Mouse (Mus musculus): ENCODE measurements around the gene Tmem114. TPM values are rescaled to one million over a fixed set of nuclear protein-coding genes. Genes with fewer than 3 reads are reported as not detected.
A peak's percentile ranks its signal among the peaks of the same experiment; 100 is the strongest.

Tmem114 gene
- 1.2 and 1.6 TPM in 2 replicates for polyA plus RNA-seq (2015; fragmentation: Nextera tagmentation; extraction: Ambion mirVana)

- no peak for ATAC-seq
- peaks cover 28% of the 10 kb centered on the region for H3K27me3 ChIP-seq (replicated peaks; ENCODE audit: control insufficient read depth, insufficient read depth, low read length)
Measured at GRCm38 (mm10) chr16:8424971-8425330, at the start of gene Tmem114. Tmem114 (minus strand) TSS chr16:8425136.

DNA sequence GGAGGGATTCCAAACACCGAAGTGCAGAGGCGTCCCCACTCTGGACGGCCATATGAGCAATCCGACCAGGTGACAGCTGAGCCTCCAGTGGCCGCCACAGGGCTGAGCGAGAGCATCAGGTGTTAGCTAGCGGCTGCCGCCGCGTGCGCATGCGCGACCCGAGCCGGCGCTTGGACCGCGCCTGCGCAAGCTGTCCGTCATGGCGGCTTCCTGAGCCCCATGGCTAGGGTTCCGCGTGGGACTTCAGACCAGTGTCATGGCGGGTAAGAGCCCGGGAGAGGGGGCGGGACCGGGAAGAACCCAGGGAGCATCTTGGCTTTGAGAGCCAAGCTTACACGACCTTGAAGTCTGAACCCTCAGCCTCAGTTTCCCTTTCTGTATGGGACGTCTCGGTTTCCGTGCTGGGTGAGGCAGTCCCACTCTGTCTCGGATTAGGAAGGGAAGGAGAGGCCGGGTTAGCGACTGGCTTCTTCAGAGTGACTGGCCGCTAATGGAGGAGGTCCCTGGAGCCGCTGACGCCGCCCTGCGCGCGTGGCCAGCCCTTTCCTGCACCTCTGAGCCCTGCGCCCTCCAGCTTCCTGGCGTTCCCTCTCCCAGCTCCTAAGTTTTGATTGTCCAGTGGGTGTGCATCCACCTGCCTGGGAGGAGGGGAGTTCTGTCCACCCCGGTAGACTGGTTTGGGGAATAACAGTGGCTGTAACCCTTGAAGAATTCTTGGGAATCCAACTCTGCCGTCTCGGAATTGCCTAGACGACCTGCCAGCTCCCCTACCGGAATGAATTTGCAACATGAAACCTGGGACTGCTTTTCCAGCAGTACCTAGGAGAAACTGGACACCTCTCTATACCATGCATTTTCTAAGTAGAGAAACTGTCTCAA lies 45.9 kb upstream of the Tmem114 start, which contains the start of gene Mettl22:
Gene Mettl22 (plus strand): TSS at position 186 of the 879 bp plus-strand sequence.
- Histone ChIP-seq H3K27me3 (replicated peaks; ENCODE audit: control insufficient read depth, insufficient read depth, low read length) (no peaks in the 10 kb centered on the region), H3K36me3 (ENCODE audit: control insufficient read depth, insufficient read depth, low read length) (0 out of 2 replicates have a peak, but pooled peaks cover 4% of the 10 kb centered on the region), H3K4me3 (ENCODE audit: low read length) (peak within 1 kb of the TSS; percentile 62), H3K4me2 (ENCODE audit: low read length) (peak within 1 kb of the TSS; percentile 70), H3K27ac (ENCODE audit: low read depth, low read length) (peak within 1 kb of the TSS; percentile 77), H3K4me1 (ENCODE audit: control insufficient read depth, insufficient read depth, low read depth, low read length) (peaks cover 8% of the 10 kb centered on the region), H3K9me3 (ENCODE audit: control insufficient read depth, low read length) (no peaks in the 10 kb centered on the region), H3K9ac (ENCODE audit: low read depth, low read length) (peak within 1 kb of the TSS; percentile 77)
- under 1% methylated on average over 48 of the region's 48 CpGs for WGBS
- ATAC-seq: peak; percentile 99

More at GRCm38 (mm10) chr16:8424971-8425330, at the start of gene Tmem114:
- under 1% methylated on average over 16 of the region's 16 CpGs for WGBS
- Histone ChIP-seq H3K27ac (ENCODE audit: low read depth, low read length) (no peak within 1 kb of the TSS), H3K36me3 (ENCODE audit: control insufficient read depth, insufficient read depth, low read length) (no peaks in the 10 kb centered on the region), H3K9ac (ENCODE audit: low read depth, low read length) (peak within 1 kb of the TSS; percentile 59), H3K4me1 (ENCODE audit: control insufficient read depth, insufficient read depth, low read depth, low read length) (peaks cover 9% of the 10 kb centered on the region), H3K4me2 (ENCODE audit: low read length) (peak within 1 kb of the TSS; percentile 92), H3K4me3 (ENCODE audit: low read length) (peak within 1 kb of the TSS; percentile 49), H3K9me3 (ENCODE audit: control insufficient read depth, low read length) (no peaks in the 10 kb centered on the region)

DNA sequence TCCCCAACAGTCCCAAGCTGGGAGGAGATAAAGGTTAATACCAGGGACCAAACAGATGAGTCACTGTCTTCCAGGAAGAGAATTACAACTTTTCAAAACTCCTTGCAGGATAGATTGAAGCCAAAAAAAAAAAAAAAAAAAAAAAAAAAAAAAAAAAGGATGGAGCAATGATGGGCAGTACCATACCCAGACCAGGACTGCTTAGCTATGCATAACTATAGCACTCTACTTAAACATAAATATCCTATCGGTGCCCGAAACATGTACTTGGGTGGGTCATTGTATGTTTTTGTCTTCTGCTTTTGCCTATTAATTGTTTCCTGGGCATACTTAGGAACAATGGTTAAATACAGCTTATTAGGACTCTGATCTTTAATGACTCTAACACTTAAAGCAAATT lies 45.2 kb upstream of the Tmem114 start:
- Histone ChIP-seq H3K27me3 (replicated peaks; ENCODE audit: control insufficient read depth, insufficient read depth, low read length) (no peaks in the 10 kb centered on the region), H3K9me3 (ENCODE audit: control insufficient read depth, low read length) (no peaks in the 10 kb centered on the region), H3K9ac (ENCODE audit: low read depth, low read length) (no peak overlapping the region), H3K4me2 (ENCODE audit: low read length) (peak overlapping the region; percentile 70), H3K4me3 (ENCODE audit: low read length) (peak overlapping the region; percentile 62), H3K27ac (ENCODE audit: low read depth, low read length) (no peak overlapping the region), H3K36me3 (ENCODE audit: control insufficient read depth, insufficient read depth, low read length) (0 out of 2 replicates have a peak, but pooled peaks cover 4% of the 10 kb centered on the region), H3K4me1 (ENCODE audit: control insufficient read depth, insufficient read depth, low read depth, low read length) (peaks cover 8% of the 10 kb centered on the region)
- peak; percentile 58 for ATAC-seq
- WGBS: 72% methylated on average over 2 of the region's 2 CpGs

DNA sequence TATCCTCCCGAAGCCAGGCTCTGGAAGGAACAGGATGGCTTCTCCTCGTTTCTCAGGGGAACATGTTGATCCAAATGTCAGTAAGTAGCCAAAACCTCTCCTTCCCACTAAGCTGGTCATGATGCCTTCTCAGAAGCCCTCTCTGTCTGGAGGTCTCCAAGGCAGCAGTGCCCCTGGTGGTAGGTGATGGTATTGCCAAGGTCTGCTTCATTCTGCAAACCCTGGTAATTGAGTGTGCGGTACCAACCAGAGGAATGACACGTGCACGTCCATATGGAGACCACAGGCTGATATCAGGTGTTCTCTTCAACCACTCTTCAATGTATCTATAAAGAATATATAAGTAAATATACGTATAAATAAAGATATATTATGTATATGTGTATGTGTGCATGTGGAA lies 34.2 kb upstream of the Tmem114 start:
- no peak overlapping the region for H3K27ac ChIP-seq (ENCODE audit: low read depth, low read length)
- H3K4me3 ChIP-seq (ENCODE audit: low read length): no peak overlapping the region
- no peaks in the 10 kb centered on the region for H3K4me1 ChIP-seq (ENCODE audit: control insufficient read depth, insufficient read depth, low read depth, low read length)
- no peak overlapping the region for H3K9ac ChIP-seq (ENCODE audit: low read depth, low read length)
- H3K9me3 ChIP-seq (ENCODE audit: control insufficient read depth, low read length): no peaks in the 10 kb centered on the region
- H3K27me3 ChIP-seq (replicated peaks; ENCODE audit: control insufficient read depth, insufficient read depth, low read length): no peaks in the 10 kb centered on the region
- H3K4me2 ChIP-seq (ENCODE audit: low read length): no peak overlapping the region
- ATAC-seq: no peak
- 32% methylated on average over 6 of the region's 6 CpGs for WGBS
- H3K36me3 ChIP-seq (ENCODE audit: control insufficient read depth, insufficient read depth, low read length): no peaks in the 10 kb centered on the region

GRCm38 (mm10) chr16:8458391-8458790 lies 33.5 kb upstream of the Tmem114 start:
- Histone ChIP-seq H3K36me3 (ENCODE audit: control insufficient read depth, insufficient read depth, low read length) (no peaks in the 10 kb centered on the region), H3K27me3 (replicated peaks; ENCODE audit: control insufficient read depth, insufficient read depth, low read length) (no peaks in the 10 kb centered on the region), H3K4me1 (ENCODE audit: control insufficient read depth, insufficient read depth, low read depth, low read length) (no peaks in the 10 kb centered on the region), H3K27ac (ENCODE audit: low read depth, low read length) (no peak overlapping the region), H3K4me3 (ENCODE audit: low read length) (no peak overlapping the region), H3K9ac (ENCODE audit: low read depth, low read length) (no peak overlapping the region), H3K9me3 (ENCODE audit: control insufficient read depth, low read length) (no peaks in the 10 kb centered on the region), H3K4me2 (ENCODE audit: low read length) (no peak overlapping the region)
- 92% methylated on average over 4 of the region's 4 CpGs for WGBS
- no peak for ATAC-seq

- Histone ChIP-seq H3K36me3 (ENCODE audit: control insufficient read depth, insufficient read depth, low read length) (no peaks in the 10 kb centered on the region), H3K4me1 (ENCODE audit: control insufficient read depth, insufficient read depth, low read depth, low read length) (no peaks in the 10 kb centered on the region), H3K9ac (ENCODE audit: low read depth, low read length) (no peak overlapping the region), H3K27me3 (replicated peaks; ENCODE audit: control insufficient read depth, insufficient read depth, low read length) (no peaks in the 10 kb centered on the region), H3K27ac (ENCODE audit: low read depth, low read length) (no peak overlapping the region), H3K9me3 (ENCODE audit: control insufficient read depth, low read length) (no peaks in the 10 kb centered on the region), H3K4me2 (ENCODE audit: low read length) (no peak overlapping the region), H3K4me3 (ENCODE audit: low read length) (no peak overlapping the region)
- 52% methylated on average over 2 of the region's 2 CpGs for WGBS
- no peak for ATAC-seq
Measured at GRCm38 (mm10) chr16:8455221-8455620, 30.3 kb upstream of the Tmem114 start.

- no peaks in the 10 kb centered on the region for H3K36me3 ChIP-seq (ENCODE audit: control insufficient read depth, insufficient read depth, low read length)
- WGBS: 89% methylated on average over 2 of the region's 2 CpGs
- no peaks in the 10 kb centered on the region for H3K4me1 ChIP-seq (ENCODE audit: control insufficient read depth, insufficient read depth, low read depth, low read length)
- H3K4me2 ChIP-seq (ENCODE audit: low read length): no peak overlapping the region
- H3K27me3 ChIP-seq (replicated peaks; ENCODE audit: control insufficient read depth, insufficient read depth, low read length): no peaks in the 10 kb centered on the region
- no peak overlapping the region for H3K4me3 ChIP-seq (ENCODE audit: low read length)
- ATAC-seq: no peak
- no peaks in the 10 kb centered on the region for H3K9me3 ChIP-seq (ENCODE audit: control insufficient read depth, low read length)
- no peak overlapping the region for H3K27ac ChIP-seq (ENCODE audit: low read depth, low read length)
- H3K9ac ChIP-seq (ENCODE audit: low read depth, low read length): no peak overlapping the region
Measured at GRCm38 (mm10) chr16:8453301-8453700, 28.4 kb upstream of the Tmem114 start.

- H3K4me2 ChIP-seq (ENCODE audit: low read length): no peak overlapping the region
- no peak for ATAC-seq
- no peak overlapping the region for H3K4me3 ChIP-seq (ENCODE audit: low read length)
- WGBS: 90% methylated on average over 6 of the region's 6 CpGs
- no peak overlapping the region for H3K9ac ChIP-seq (ENCODE audit: low read depth, low read length)
- no peak overlapping the region for H3K27ac ChIP-seq (ENCODE audit: low read depth, low read length)
- H3K9me3 ChIP-seq (ENCODE audit: control insufficient read depth, low read length): no peaks in the 10 kb centered on the region
- no peaks in the 10 kb centered on the region for H3K36me3 ChIP-seq (ENCODE audit: control insufficient read depth, insufficient read depth, low read length)
- H3K4me1 ChIP-seq (ENCODE audit: control insufficient read depth, insufficient read depth, low read depth, low read length): no peaks in the 10 kb centered on the region
- H3K27me3 ChIP-seq (replicated peaks; ENCODE audit: control insufficient read depth, insufficient read depth, low read length): no peaks in the 10 kb centered on the region
Measured at GRCm38 (mm10) chr16:8446256-8446655, 21.3 kb upstream of the Tmem114 start.

DNA sequence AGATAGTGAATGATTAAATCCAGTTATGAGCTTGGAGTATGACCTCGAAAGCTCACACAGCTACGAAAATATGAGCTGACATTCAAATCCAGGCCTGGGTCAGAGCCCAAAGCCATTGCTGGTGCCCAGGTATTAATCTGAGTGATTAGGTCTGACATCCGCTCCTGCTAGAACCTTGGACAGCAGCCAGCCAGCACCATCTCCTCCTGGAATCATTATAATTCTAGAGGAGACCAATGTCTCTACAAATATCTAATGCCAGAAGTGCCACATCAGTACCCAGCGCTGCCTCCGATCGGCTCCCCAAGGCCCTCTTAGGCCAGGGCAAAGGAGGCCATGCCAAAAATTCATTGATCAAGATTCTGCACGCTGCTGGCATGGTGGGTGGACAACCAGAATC lies 20.0 kb upstream of the Tmem114 start:
- H3K27ac ChIP-seq (ENCODE audit: low read depth, low read length): no peak overlapping the region
- 77% methylated on average over 7 of the region's 7 CpGs for WGBS
- no peak for ATAC-seq
- H3K9me3 ChIP-seq (ENCODE audit: control insufficient read depth, low read length): no peaks in the 10 kb centered on the region
- no peak overlapping the region for H3K4me3 ChIP-seq (ENCODE audit: low read length)
- no peaks in the 10 kb centered on the region for H3K4me1 ChIP-seq (ENCODE audit: control insufficient read depth, insufficient read depth, low read depth, low read length)
- no peak overlapping the region for H3K9ac ChIP-seq (ENCODE audit: low read depth, low read length)
- no peak overlapping the region for H3K4me2 ChIP-seq (ENCODE audit: low read length)
- H3K36me3 ChIP-seq (ENCODE audit: control insufficient read depth, insufficient read depth, low read length): no peaks in the 10 kb centered on the region
- no peaks in the 10 kb centered on the region for H3K27me3 ChIP-seq (replicated peaks; ENCODE audit: control insufficient read depth, insufficient read depth, low read length)

Data from hindbrain, embryonic 16.5 days (tissue).